Comparison of ENCODE assay signal across 7 mouse cellular contexts in the genomic region with DNA sequence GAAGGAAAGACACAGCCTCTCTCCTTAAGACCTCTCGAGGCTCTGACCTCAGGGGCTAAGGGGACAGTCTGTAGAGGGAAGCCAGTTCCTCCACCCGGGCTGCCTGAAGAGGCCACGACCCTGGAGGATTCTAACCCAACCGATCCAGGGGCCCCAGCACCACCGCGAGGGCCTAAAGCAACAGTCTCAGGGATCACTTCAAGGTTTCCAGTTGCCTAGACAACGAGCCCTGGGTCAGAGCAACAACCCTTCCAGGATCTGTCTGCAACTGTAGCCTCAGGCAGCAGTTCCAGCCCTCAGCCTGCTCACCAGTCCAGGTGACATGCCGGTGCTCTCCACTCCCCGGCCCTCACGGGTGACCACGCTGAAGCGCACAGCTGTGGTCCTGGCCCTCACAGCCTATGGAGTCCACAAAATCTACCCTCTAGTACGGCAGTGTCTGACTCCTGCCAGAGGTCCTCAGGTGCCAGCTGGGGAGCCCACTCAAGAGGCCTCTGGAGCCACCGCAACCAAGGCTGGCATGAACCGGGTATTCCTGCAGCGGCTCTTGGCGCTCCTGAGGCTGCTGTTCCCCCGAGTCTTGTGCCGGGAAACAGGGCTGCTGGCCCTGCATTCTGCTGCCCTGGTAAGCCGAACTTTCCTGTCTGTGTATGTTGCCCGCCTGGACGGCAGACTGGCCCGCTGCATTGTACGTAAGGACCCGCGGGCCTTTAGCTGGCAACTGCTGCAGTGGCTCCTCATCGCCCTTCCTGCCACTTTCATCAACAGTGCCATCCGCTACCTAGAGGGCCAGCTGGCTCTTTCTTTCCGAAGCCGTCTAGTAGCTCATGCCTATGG. TPM values are rescaled to one million over a fixed set of nuclear protein-coding genes. Genes with fewer than 3 reads are reported as not detected.
DNase-seq lines count a peak whose midpoint lies in the region; ATAC-seq and TF ChIP-seq lines count a peak whose summit lies in the region.

No protein-coding gene starts in this region.

- peak; percentile 52 for ATAC-seq in kidney, embryonic 15.5 days (replicated peaks; ENCODE audit: low FRiP score)
- peak; percentile 20 for ATAC-seq in stomach, embryonic 15.5 days (ENCODE audit: insufficient read depth, low FRiP score, low read depth)

- peak overlapping the region; percentile 67 for H3K4me2 ChIP-seq in kidney, embryonic 15.5 days
- H3K4me2 ChIP-seq in stomach, embryonic 15.5 days = peak overlapping the region; percentile 58

- H3K36me3 ChIP-seq in spleen, adult 2 months (ENCODE audit: control insufficient read depth, insufficient read depth, low read length) = peaks cover 5% of the 10 kb centered on the region
- H3K36me3 ChIP-seq in kidney, embryonic 15.5 days = peaks cover 8% of the 10 kb centered on the region; the same call in 1 of the 2 replicates
- no peaks in the 10 kb centered on the region for H3K36me3 ChIP-seq in stomach, embryonic 15.5 days

- no peaks in the 10 kb centered on the region for H3K9me3 ChIP-seq in kidney, embryonic 15.5 days (replicated peaks)
- no peaks in the 10 kb centered on the region for H3K9me3 ChIP-seq in stomach, embryonic 15.5 days

- H3K4me1 ChIP-seq in spleen, adult 2 months (ENCODE audit: control insufficient read depth, insufficient read depth, insufficient read length) = peaks cover 8% of the 10 kb centered on the region
- H3K4me1 ChIP-seq in kidney, embryonic 15.5 days = peaks cover 33% of the 10 kb centered on the region
- H3K4me1 ChIP-seq in stomach, embryonic 15.5 days = no peaks in the 10 kb centered on the region; the same call in 1 of the 2 replicates

- H3K27ac ChIP-seq in spleen, adult 2 months (ENCODE audit: insufficient read depth, low read length) = peak overlapping the region; percentile 99
- H3K27ac ChIP-seq in kidney, embryonic 15.5 days = peak overlapping the region; percentile 86
- H3K27ac ChIP-seq in stomach, embryonic 15.5 days = peak overlapping the region; percentile 80

- peak overlapping the region; percentile 85 for H3K4me3 ChIP-seq in spleen, adult 2 months (ENCODE audit: extremely low read depth, insufficient read depth, insufficient read length)
- peak overlapping the region; percentile 58 for H3K4me3 ChIP-seq in kidney, embryonic 15.5 days (replicated peaks)
- peak overlapping the region; percentile 50 for H3K4me3 ChIP-seq in stomach, embryonic 15.5 days (replicated peaks)

- peak; percentile 68; the same call in 1 of the 2 replicates for TF ChIP-seq POLR2A in spleen, adult 2 months (IDR thresholded peaks at IDR 0.05; ENCODE audit: low read depth, low read length)

- 34% methylated on average over 30 of the region's 30 CpGs for WGBS in spleen, adult 2 months
- WGBS in kidney, embryonic 15.5 days = 30% methylated on average over 30 of the region's 30 CpGs
- 31% methylated on average over 30 of the region's 30 CpGs for WGBS in stomach, embryonic 15.5 days

- H3K9ac ChIP-seq in kidney, embryonic 15.5 days = peak overlapping the region; percentile 45
- H3K9ac ChIP-seq in stomach, embryonic 15.5 days = no peak overlapping the region; the same call in 1 of the 2 replicates

- TF ChIP-seq CTCF in spleen, adult 2 months (IDR thresholded peaks at IDR 0.05; ENCODE audit: extremely low read depth, insufficient read depth, insufficient read length, insufficient replicate concordance) = no peak

- DNase-seq in spleen, adult 2 months (ENCODE audit: low read depth in 1 of 2, low spot score in 2 of 2) = peak in 1 of 2 experiments; percentile 9
- DNase-seq in spleen, adult 12 weeks (ENCODE audit: low spot score) = no peak
- peak; percentile 44 for DNase-seq in cerebellum, adult 11-12 months
- peak; percentile 2 for DNase-seq in gastrocnemius, adult 18-20 months (ENCODE audit: low spot score)
- DNase-seq in lung, postnatal 36 days = peak; percentile 14

- H3K27me3 ChIP-seq in spleen, adult 2 months (ENCODE audit: control insufficient read depth, insufficient read depth, low read length) = no peaks in the 10 kb centered on the region
- no peaks in the 10 kb centered on the region for H3K27me3 ChIP-seq in kidney, embryonic 15.5 days
- H3K27me3 ChIP-seq in stomach, embryonic 15.5 days (replicated peaks) = no peaks in the 10 kb centered on the region

RNA-seq across cellular contexts. Expression of gene Abcd1, which starts 0.5 kb away (rescaled TPM):
- 45.8 and 51.7 TPM in 2 replicates for polyA plus RNA-seq in spleen, adult 2 months (2012; rRNA removed)
- total RNA-seq in gastrocnemius, adult 18-20 months (2021) = 10 to 100 TPM; 18.7 to 21.2 TPM
- 12.4 and 15.2 TPM in 2 replicates for polyA plus RNA-seq in kidney, embryonic 15.5 days (2015; fragmentation: Nextera tagmentation; extraction: Ambion mirVana)
- 18.6 and 19.5 TPM in 2 replicates for polyA plus RNA-seq in stomach, embryonic 15.5 days (2015; fragmentation: Nextera tagmentation; extraction: Ambion mirVana)

RNA-seq across cellular contexts. Expression of gene Bcap31, which starts 1.0 kb away (rescaled TPM):
- 18.7 and 23.9 TPM in 2 replicates for polyA plus RNA-seq in spleen, adult 2 months (2012; rRNA removed)
- total RNA-seq in gastrocnemius, adult 18-20 months (2021) = 10 to 100 TPM; 54.2 to 63.8 TPM
- polyA plus RNA-seq in kidney, embryonic 15.5 days (2015; fragmentation: Nextera tagmentation; extraction: Ambion mirVana) = 256 and 267 TPM in 2 replicates
- 270 and 283 TPM in 2 replicates for polyA plus RNA-seq in stomach, embryonic 15.5 days (2015; fragmentation: Nextera tagmentation; extraction: Ambion mirVana)

RNA-seq across cellular contexts. Expression of gene Plxnb3, which starts 40.0 kb away (rescaled TPM):
- 0.62 and 1.2 TPM in 2 replicates for polyA plus RNA-seq in spleen, adult 2 months (2012; rRNA removed)
- under 1 TPM; 0.68 to 0.69 TPM for total RNA-seq in gastrocnemius, adult 18-20 months (2021)
- 0.14 and 0.44 TPM in 2 replicates for polyA plus RNA-seq in kidney, embryonic 15.5 days (2015; fragmentation: Nextera tagmentation; extraction: Ambion mirVana)
- polyA plus RNA-seq in stomach, embryonic 15.5 days (2015; fragmentation: Nextera tagmentation; extraction: Ambion mirVana) = 0.67 and 0.68 TPM in 2 replicates

RNA-seq across cellular contexts. Expression of gene Slc6a8, which starts 44.0 kb away (rescaled TPM):
- 4.5 and 5.5 TPM in 2 replicates for polyA plus RNA-seq in spleen, adult 2 months (2012; rRNA removed)
- 100 to 1,000 TPM; 108 to 141 TPM for total RNA-seq in gastrocnemius, adult 18-20 months (2021)
- 7.1 and 7.9 TPM in 2 replicates for polyA plus RNA-seq in kidney, embryonic 15.5 days (2015; fragmentation: Nextera tagmentation; extraction: Ambion mirVana)
- polyA plus RNA-seq in stomach, embryonic 15.5 days (2015; fragmentation: Nextera tagmentation; extraction: Ambion mirVana) = 6.8 and 7.1 TPM in 2 replicates

RNA-seq across cellular contexts. Expression of gene Pnck, which starts 57.0 kb away (rescaled TPM):
- polyA plus RNA-seq in spleen, adult 2 months (2012; rRNA removed) = 2.8 and 3.2 TPM in 2 replicates
- 10 to 100 TPM in 1 of 2 experiments, 1 to 10 TPM in 1; 8.6 to 11.6 TPM for total RNA-seq in gastrocnemius, adult 18-20 months (2021)
- polyA plus RNA-seq in kidney, embryonic 15.5 days (2015; fragmentation: Nextera tagmentation; extraction: Ambion mirVana) = 14.5 and 17.3 TPM in 2 replicates
- 17.7 and 20.4 TPM in 2 replicates for polyA plus RNA-seq in stomach, embryonic 15.5 days (2015; fragmentation: Nextera tagmentation; extraction: Ambion mirVana)

Comparison
In these comparisons a context has a peak if more than half of its experiments do, and no peak if none do; other contexts are left out.
1. RNA of gene Bcap31, which starts 1.0 kb away (polyA plus RNA-seq): 270 to 283 TPM in stomach, embryonic 15.5 days and 256 to 267 TPM in kidney, embryonic 15.5 days; 18.7 to 23.9 TPM in spleen, adult 2 months; every median in the first group is over 10 times any median in the second.
2. Peak in every context shown above with its lines, with median percentiles within 50 percentile points of each other: H3K27ac ChIP-seq and H3K4me3 ChIP-seq.